Mouse (Mus musculus) embryonic facial prominence, embryonic 13.5 days (tissue): ENCODE results near the gene Lrrc63. TPM values are rescaled to one million over a fixed set of nuclear protein-coding genes. Genes with fewer than 3 reads are reported as not detected.

Source experiments
- ATAC-seq: fragments of 200-750 bp; cut with Nextera tagmentation; 2 replicates; pipeline ENCODE4 v1.8.0; 2017; ENCODE audit warnings: low read depth; ENCODE audit not compliant: insufficient number of reproducible peaks, insufficient read depth, low FRiP score, low TSS enrichment
- H3K27ac ChIP-seq: fragments of 300-500 bp; sonication (generic); 2 replicates; pipeline ENCODE4 v1.5.1; 2015; ENCODE audit warnings: moderate library complexity, mild to moderate bottlenecking, inconsistent platforms
- H3K27me3 ChIP-seq: fragments of 300-500 bp; sonication (generic); 2 replicates; pipeline ENCODE4 v1.6.1; 2015; ENCODE audit warnings: mild to moderate bottlenecking, inconsistent platforms
- H3K36me3 ChIP-seq: fragments of 300-500 bp; sonication (generic); 2 replicates; pipeline ENCODE4 v1.6.1; 2015; ENCODE audit warnings: mild to moderate bottlenecking, inconsistent platforms
- H3K4me1 ChIP-seq: fragments of 300-500 bp; sonication (generic); 2 replicates; pipeline ENCODE4 v1.6.1; 2015; ENCODE audit warnings: inconsistent platforms
- H3K4me2 ChIP-seq: fragments of 300-500 bp; sonication (generic); 2 replicates; pipeline ENCODE4 v1.6.1; 2015; ENCODE audit warnings: moderate library complexity, mild to moderate bottlenecking, inconsistent platforms
- H3K4me3 ChIP-seq: fragments of 300-500 bp; sonication (generic); 2 replicates; pipeline ENCODE4 v1.5.1; 2015; ENCODE audit warnings: mild to moderate bottlenecking, inconsistent platforms
- H3K9ac ChIP-seq: fragments of 300-500 bp; sonication (generic); 2 replicates; pipeline ENCODE4 v1.6.1; 2015; ENCODE audit warnings: mild to moderate bottlenecking, inconsistent platforms
- H3K9me3 ChIP-seq: fragments of 300-500 bp; sonication (generic); 2 replicates; pipeline ENCODE4 v1.6.1; 2016; ENCODE audit warnings: inconsistent platforms
- WGBS: fragments of 180-500 bp; shearing (Covaris S2); methylation state at CpG from one replicate; pipeline ENCODE4 v1.1.7; 2015; ENCODE audit warnings: mixed read lengths; 5-methylcytosine and 5-hydroxymethylcytosine counted together
- polyA plus RNA-seq: library from polyadenylated mRNA; unstranded; fragments of >200 nt; fragmentation: Nextera tagmentation; extraction: Ambion mirVana; gene quantifications from 2 replicates; pipeline ENCODE4 v1.2.1, GENCODE M21; 2015

Lrrc63 gene
- not detected in 2 replicates for polyA plus RNA-seq

DNA sequence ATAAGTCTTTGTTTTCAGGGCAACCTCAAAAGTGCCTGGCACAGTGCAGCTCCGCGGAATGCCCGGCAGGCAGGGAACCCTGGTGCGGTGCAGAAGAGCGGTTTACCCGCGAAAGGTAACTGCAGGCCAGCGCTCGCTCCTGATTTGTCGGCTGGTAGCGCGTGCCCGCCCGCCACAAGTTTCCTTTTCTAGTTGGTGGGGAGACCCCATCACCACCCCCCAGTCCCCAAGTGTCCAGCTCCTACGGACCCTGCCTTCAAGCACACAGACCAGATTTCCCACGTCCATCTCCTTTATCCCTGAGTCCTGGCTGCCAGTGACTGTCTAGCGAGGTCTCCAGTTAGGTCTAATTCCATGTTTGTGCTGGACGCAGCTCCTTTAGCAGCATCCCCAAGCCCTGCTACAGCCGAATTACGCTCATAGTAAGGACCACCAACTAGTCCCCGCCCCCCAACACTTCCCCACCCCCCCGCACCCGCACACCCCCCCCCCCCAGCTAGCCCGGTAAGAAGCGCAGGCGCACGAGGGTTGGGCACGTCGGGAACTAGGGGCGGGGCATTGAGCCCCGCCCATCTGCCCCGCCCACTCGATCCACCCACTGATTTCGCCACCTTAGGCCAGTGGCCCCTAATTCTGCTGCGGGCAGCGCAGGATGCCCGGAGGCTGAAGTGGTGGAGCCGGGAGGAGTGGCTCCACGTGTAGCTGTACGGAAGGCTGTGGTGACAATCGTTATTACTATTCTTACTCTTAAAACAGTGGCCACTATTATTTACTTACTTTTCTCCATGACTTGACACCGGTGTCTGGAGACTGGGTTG, at the start of gene Lrrc63, which contains the start of gene Lcp1:
TSS of gene Lrrc63 (minus strand) at position 381 of the 818 bp plus-strand sequence.
TSS of gene Lcp1 (plus strand) at position 601 of the 818 bp plus-strand sequence.
- H3K4me2 ChIP-seq: peak within 1 kb of the TSS; percentile 90
- H3K4me3 ChIP-seq: peak within 1 kb of the TSS; percentile 60
- H3K36me3 ChIP-seq: no peaks in the 10 kb centered on the region
- no peaks in the 10 kb centered on the region for H3K4me1 ChIP-seq
- H3K9me3 ChIP-seq: no peaks in the 10 kb centered on the region
- ATAC-seq: peak; percentile 85
- no peaks in the 10 kb centered on the region for H3K27me3 ChIP-seq
- H3K27ac ChIP-seq: peak within 1 kb of the TSS; percentile 57; the same call in 1 of the 2 replicates
- WGBS: under 1% methylated on average over 42 of the region's 42 CpGs
- H3K9ac ChIP-seq: peak within 1 kb of the TSS; percentile 72

DNA sequence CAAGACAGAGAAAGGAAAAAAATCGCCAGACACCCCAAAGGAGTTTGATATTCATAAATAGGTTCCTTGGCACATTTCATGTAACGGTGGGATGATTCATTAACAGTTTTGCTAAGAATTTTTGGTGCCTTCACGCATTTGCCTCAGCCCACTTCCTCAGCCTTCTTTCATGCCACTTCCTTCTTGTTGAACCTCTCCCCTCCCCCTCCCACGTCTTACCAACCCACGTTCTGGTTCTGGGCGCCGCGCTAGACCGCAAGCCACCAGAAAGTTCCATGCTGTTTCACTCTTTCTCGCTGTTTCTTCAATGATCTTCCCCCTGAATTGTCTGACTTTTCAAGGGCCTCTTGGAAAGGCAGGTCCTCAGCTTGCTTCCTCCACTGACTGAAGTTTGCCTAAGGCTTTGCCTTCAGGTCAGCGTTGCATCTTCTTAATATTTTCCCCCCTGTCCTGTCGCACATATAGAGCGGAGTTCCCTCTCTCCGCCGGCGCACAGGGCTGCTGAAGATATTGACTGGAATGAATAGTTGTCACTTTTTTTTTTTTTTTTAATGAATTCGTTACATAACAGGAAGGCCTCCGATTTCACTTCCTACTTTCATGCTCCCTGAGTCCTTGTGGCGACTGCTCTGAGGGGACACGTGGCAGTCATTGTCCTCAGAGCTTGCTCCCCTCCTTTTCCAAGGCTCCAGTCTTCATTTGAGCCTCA, 48.7 kb upstream of the Lrrc63 start:
- Histone ChIP-seq H3K9me3 (no peaks in the 10 kb centered on the region), H3K4me3 (no peak overlapping the region), H3K27me3 (no peaks in the 10 kb centered on the region), H3K4me2 (no peak overlapping the region), H3K27ac (no peak overlapping the region), H3K9ac (no peak overlapping the region), H3K4me1 (peaks cover 8% of the 10 kb centered on the region; the same call in 1 of the 2 replicates), H3K36me3 (no peaks in the 10 kb centered on the region)
- no peak for ATAC-seq
- 81% methylated on average over 20 of the region's 20 CpGs for WGBS

DNA sequence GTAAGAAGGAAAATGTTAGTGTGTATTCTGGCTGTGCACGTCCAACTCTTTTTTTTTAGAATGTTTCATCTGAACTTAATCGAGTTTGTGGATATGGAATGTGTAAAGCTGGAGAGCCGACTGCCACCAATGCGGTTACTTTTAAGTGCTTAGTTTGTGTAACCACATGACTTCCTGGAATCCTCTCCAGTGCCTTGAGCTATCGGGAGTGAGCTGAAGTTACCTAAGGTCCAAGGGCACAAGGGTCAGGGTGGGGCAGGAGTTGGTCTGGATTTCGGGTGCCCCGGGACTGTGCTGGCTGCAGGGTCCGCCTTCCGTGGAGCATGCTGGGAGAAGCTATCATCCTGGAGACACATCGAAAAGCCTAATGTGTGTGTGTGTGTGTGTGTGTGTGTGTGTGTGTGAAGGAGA, 48.1 kb upstream of the Lrrc63 start:
- WGBS: 54% methylated on average over 10 of the region's 10 CpGs
- H3K36me3 ChIP-seq: no peaks in the 10 kb centered on the region
- peaks cover 8% of the 10 kb centered on the region; the same call in 1 of the 2 replicates for H3K4me1 ChIP-seq
- peak overlapping the region; percentile 16; the same call in 1 of the 2 replicates for H3K4me2 ChIP-seq
- no peak overlapping the region for H3K27ac ChIP-seq
- no peaks in the 10 kb centered on the region for H3K27me3 ChIP-seq
- no peak overlapping the region for H3K4me3 ChIP-seq
- no peaks in the 10 kb centered on the region for H3K9me3 ChIP-seq
- H3K9ac ChIP-seq: no peak overlapping the region
- no peak for ATAC-seq

DNA sequence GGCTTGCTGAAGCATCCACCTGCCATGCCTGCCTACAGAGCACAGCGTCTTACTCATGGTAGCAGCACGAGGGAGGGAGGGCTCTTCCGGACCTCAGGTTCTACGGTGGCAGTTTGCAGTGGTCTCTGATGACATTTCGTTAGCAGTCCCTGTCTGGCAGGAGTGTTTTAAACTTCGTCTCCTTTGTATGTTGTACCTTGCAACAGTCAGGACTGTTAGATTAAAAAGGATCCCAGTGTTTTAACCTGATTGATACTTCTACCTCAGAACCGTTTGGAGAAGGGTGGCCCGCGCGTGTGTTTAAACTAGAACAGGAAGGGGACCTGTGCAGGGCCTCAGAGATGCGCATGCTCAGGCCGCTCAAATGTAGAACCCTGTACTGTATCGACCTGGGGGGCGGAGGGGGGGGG, 47.7 kb upstream of the Lrrc63 start:
- H3K36me3 ChIP-seq: no peaks in the 10 kb centered on the region
- H3K4me1 ChIP-seq: peaks cover 8% of the 10 kb centered on the region; the same call in 1 of the 2 replicates
- peak overlapping the region; percentile 16; the same call in 1 of the 2 replicates for H3K4me2 ChIP-seq
- H3K4me3 ChIP-seq: no peak overlapping the region
- no peak for ATAC-seq
- H3K27me3 ChIP-seq: no peaks in the 10 kb centered on the region
- WGBS: 74% methylated on average over 14 of the region's 14 CpGs
- no peak overlapping the region for H3K9ac ChIP-seq
- H3K9me3 ChIP-seq: no peaks in the 10 kb centered on the region
- H3K27ac ChIP-seq: no peak overlapping the region

DNA sequence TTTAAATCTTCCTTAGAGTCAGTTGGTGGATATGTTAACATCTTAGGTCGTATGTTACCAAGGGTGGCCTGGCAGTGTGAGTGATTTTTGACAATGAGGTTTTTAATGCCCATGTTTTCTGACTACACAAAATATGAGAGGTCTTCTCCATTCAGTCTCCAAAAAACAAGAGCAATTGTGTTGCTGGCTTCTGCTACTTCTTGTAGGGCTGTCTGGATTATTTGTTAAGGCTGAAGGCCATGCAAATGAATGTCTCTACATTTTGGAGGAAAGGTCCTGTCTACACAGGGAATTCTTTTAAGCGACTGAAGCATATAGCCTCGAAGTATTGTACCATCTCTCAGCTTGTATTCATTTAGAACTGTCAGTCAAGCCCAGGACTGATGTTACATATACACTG, 46.7 kb upstream of the Lrrc63 start:
- Histone ChIP-seq H3K9ac (no peak overlapping the region), H3K9me3 (no peaks in the 10 kb centered on the region), H3K27me3 (no peaks in the 10 kb centered on the region), H3K4me3 (no peak overlapping the region), H3K4me1 (peaks cover 8% of the 10 kb centered on the region; the same call in 1 of the 2 replicates), H3K36me3 (no peaks in the 10 kb centered on the region), H3K27ac (no peak overlapping the region), H3K4me2 (no peak overlapping the region)
- ATAC-seq: no peak
- 55% methylated on average over 3 of the region's 3 CpGs for WGBS

DNA sequence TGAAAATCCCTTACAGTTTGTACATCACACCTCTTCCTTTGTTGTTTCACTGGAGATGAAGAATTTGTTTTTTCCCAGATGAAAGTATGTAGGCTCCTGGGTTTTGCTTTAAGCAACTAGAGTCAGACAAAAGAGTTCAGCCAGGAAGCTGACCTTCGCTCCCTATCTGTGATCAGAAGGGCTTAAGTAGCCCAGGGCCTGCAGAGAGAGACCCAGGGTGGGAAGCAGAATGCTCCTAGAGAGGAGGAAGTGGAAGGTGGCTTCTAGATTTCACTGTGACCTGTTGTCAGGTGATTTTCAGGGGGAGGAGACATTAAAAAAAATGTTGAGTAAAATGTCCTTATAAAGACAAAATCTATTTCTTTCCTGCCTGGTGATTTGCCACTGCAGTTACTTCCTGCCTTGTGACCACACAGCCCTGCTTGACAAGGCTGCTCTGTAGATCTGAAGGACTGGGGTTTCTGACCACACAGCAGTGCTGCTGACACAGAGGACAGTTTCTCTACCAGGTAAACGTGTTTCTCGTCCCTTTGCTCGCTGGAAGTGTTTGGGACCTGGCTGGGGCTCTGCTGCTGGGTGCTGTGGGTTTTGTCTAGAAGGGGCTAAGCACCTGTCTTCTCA, 45.9 kb upstream of the Lrrc63 start:
- H3K9me3 ChIP-seq: no peaks in the 10 kb centered on the region
- H3K9ac ChIP-seq: no peak overlapping the region
- H3K27me3 ChIP-seq: no peaks in the 10 kb centered on the region
- WGBS: 52% methylated on average over 4 of the region's 4 CpGs
- H3K4me1 ChIP-seq: peaks cover 8% of the 10 kb centered on the region; the same call in 1 of the 2 replicates
- H3K36me3 ChIP-seq: no peaks in the 10 kb centered on the region
- no peak for ATAC-seq
- no peak overlapping the region for H3K27ac ChIP-seq
- H3K4me3 ChIP-seq: no peak overlapping the region
- no peak overlapping the region for H3K4me2 ChIP-seq

DNA sequence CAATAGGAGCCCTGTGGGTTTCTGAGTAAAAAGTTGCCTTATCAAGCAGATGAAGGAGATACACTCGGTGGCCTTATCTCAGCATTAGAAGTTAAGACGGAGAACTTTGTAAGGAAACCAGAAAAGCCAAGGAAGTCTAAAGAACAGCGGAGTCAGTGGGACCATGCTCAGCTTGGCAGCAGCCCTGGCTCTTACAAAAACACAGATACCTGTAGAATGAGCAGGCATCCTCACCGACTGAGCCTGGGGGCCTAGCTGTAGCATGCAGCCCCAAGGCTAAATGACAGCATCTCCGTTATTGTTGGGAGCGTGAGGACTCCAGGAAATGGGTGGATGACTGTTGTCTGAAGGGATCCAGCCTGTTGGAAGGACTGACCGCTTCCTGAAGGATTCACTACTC, 45.1 kb upstream of the Lrrc63 start:
- no peak for ATAC-seq
- Histone ChIP-seq H3K27me3 (no peaks in the 10 kb centered on the region), H3K4me3 (no peak overlapping the region), H3K9ac (no peak overlapping the region), H3K4me1 (peaks cover 8% of the 10 kb centered on the region; the same call in 1 of the 2 replicates), H3K36me3 (no peaks in the 10 kb centered on the region), H3K9me3 (no peaks in the 10 kb centered on the region), H3K27ac (no peak overlapping the region), H3K4me2 (no peak overlapping the region)
- WGBS: 78% methylated on average over 7 of the region's 7 CpGs

DNA sequence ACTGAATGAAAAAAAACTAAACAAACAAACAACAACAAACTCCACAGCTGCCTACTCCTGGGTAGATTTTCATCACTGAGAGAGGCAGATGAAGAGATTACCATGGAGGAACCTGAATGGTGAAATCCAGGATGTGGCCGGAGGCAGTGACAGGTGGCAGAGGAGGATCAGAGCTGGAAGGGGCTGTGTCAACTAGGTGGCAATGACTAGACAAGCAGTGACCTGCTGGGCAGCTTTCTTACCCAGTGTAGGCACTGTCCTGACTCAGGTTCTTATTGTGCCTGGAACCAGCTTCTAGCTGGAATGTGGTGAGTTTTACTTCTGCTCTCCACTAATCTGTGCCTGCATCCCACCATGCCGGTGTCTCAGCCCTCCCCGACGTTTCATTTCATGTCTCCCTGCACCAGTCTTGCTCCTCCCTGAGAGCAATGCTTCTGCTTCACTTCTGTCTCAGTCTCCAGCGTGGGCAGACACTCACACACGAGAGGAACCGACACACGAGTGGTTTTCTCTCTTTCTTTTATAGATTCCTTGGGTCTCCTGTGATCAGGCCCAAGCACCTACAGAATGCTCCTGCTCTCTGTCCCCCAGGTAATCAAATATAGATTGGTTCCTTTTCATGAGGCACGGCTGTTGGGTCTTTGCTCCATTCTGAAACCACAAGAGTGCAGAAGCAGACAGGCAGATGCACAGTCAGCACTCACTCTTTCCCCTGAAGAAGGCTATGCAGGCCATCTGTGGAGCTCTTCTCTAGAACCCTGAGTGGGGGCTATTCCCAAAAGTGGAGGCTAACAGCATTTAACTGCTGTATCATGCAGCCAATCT, 44.3 kb upstream of the Lrrc63 start:
- ATAC-seq: no peak
- no peak overlapping the region for H3K9ac ChIP-seq
- 80% methylated on average over 9 of the region's 9 CpGs for WGBS
- no peaks in the 10 kb centered on the region for H3K9me3 ChIP-seq
- no peak overlapping the region for H3K4me2 ChIP-seq
- no peak overlapping the region for H3K27ac ChIP-seq
- no peak overlapping the region for H3K4me3 ChIP-seq
- no peaks in the 10 kb centered on the region for H3K27me3 ChIP-seq
- no peaks in the 10 kb centered on the region for H3K36me3 ChIP-seq
- peaks cover 8% of the 10 kb centered on the region; the same call in 1 of the 2 replicates for H3K4me1 ChIP-seq

DNA sequence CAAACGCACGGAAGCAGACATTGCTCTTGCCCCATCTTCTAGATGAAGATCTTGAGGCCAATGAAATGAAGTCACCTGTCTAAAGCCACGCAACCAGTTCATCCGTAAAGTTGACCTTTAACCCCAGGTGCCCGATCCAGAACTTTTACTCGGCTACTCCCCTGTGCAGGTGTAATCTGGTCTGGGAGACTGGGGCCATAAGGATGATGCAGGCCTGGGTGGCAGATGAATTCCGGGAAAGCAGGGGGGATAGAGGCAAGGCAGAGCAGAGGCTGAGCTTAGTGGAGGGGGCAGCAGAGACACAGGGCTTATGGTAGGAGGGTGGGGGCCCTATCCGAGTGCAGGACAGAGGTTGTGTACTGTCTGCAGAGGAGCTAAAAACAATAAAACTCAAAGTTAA, 43.6 kb upstream of the Lrrc63 start:
- H3K4me1 ChIP-seq: peaks cover 8% of the 10 kb centered on the region; the same call in 1 of the 2 replicates
- H3K9me3 ChIP-seq: no peaks in the 10 kb centered on the region
- 81% methylated on average over 8 of the region's 8 CpGs for WGBS
- no peak for ATAC-seq
- no peaks in the 10 kb centered on the region for H3K27me3 ChIP-seq
- H3K4me2 ChIP-seq: no peak overlapping the region
- no peak overlapping the region for H3K27ac ChIP-seq
- no peaks in the 10 kb centered on the region for H3K36me3 ChIP-seq
- H3K4me3 ChIP-seq: no peak overlapping the region
- no peak overlapping the region for H3K9ac ChIP-seq

DNA sequence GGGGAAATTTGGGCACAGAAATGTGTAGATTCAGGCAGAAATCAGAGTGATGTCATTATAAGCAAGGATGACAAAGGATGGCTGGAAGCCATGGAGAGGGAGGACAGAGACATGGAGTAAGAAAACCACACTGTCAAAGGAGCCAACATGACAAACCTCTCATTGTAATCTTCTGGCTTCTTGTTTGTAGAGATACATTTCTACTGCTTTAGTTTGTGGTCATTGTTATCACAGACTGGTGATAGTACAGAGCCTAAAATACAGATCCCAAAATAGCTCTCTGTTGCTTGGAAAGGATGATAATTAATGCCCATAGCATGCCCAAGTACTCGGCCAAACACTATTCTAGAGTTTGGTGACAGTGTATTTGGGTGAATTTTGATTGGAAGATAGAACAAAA, 39.9 kb upstream of the Lrrc63 start:
- H3K9ac ChIP-seq: no peak overlapping the region
- H3K4me1 ChIP-seq: no peaks in the 10 kb centered on the region
- no peak overlapping the region for H3K27ac ChIP-seq
- no peak for ATAC-seq
- no peak overlapping the region for H3K4me2 ChIP-seq
- no peaks in the 10 kb centered on the region for H3K27me3 ChIP-seq
- no peak overlapping the region for H3K4me3 ChIP-seq
- WGBS: 68% methylated on average over 1 of the region's 1 CpGs
- no peaks in the 10 kb centered on the region for H3K9me3 ChIP-seq
- no peaks in the 10 kb centered on the region for H3K36me3 ChIP-seq

DNA sequence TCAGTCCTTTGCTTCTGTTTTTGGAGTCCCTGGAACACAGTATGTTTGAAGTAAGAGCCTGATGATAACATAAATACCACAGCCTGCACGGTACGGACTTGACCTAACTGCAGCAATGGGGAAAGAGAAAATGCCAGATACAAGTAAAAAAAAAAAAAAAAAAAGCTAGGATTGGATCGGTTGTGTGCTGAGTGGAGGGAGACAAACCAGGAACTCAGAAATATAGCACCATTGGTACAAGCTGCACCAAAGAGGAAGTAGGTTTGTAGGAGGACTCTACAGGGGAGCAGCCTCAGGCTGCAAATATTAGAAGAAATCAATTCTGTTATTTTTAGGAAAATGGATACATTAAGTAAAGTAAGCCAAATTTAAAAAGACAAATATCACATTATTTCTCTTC, 37.8 kb upstream of the Lrrc63 start:
- Histone ChIP-seq H3K4me3 (no peak overlapping the region), H3K9me3 (no peaks in the 10 kb centered on the region), H3K27ac (no peak overlapping the region), H3K4me2 (no peak overlapping the region), H3K9ac (no peak overlapping the region), H3K27me3 (no peaks in the 10 kb centered on the region), H3K4me1 (no peaks in the 10 kb centered on the region), H3K36me3 (no peaks in the 10 kb centered on the region)
- ATAC-seq: no peak
- WGBS: 89% methylated on average over 3 of the region's 3 CpGs
